Mouse (Mus musculus): Measurements from ENCODE around the gene Mtus2. TPM values are rescaled to one million over a fixed set of nuclear protein-coding genes. Genes with fewer than 3 reads are reported as not detected.

Mtus2 gene
- polyA plus RNA-seq, 1 experiment from 2014 or later, result 48.9 TPM

DNA sequence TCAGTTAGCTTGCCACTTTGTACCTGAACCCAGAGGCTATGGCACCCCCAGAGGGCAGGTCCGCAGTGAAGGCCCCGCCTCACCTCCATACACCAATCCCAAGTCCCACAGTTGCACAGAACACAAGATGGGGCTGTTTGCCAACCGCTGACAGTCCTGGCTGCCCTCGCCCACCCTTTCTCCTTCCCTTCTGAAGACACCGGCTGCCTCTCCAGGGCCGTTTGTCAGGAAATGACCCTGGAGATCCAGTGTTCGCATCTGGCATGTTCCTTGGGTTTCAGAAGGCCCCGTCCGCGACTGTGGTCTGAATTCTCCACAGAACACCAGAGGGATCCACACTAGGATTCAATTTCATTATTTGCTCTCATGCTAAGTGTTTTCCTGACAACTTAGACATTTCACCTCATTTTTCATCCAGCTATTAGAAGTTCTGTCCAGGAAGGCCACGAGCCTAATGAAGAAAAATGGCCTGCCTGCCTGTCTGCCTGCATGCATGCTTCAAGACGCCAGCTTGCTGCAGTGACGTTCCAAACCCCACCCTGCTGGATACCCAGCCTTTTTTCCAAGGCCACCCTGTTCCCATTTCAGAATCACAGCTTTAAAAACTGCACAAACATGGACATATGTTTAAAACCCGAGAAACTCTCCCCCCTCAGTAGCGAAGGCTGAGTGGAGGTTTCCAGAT lies 392.3 kb downstream of the Mtus2 start:
- Histone ChIP-seq H3K27ac (peak overlapping the region; percentile 60), H3K36me3 (no peaks in the 10 kb centered on the region), H3K27me3 (no peaks in the 10 kb centered on the region), H3K4me1 (peaks cover 17% of the 10 kb centered on the region; the same call in 1 of the 2 replicates), H3K4me2 (replicated peaks) (no peak overlapping the region), H3K9me3 (replicated peaks) (no peaks in the 10 kb centered on the region), H3K9ac (no peak overlapping the region), H3K4me3 (no peak overlapping the region)
- WGBS, result 60% methylated on average over 15 of the region's 15 CpGs
- ATAC-seq (ENCODE audit: low FRiP score), result peak; percentile 61; the same call in 1 of the 2 replicates

GRCm38 (mm10) chr5:148353429-148353828 lies 396.3 kb downstream of the Mtus2 start:
- ATAC-seq (ENCODE audit: low FRiP score), result no peak

DNA sequence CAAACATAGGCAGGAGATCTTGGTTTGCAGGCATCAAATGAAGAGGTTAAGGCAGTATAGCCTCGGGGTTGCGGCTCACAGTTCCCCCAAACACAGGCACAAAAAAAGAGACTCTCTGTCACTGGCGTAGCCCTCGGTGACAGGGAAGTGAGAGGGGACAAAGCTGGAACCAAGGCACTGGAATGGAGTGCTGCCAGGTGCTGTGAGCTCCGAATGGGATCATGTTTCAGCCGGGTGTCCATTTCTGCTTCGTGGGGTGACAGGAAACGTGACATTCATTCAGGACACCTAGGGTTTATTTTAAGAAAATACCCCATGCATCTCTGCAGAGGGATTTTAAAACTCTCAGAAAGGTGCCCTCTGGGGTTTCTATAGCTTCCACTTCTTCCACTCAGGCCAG lies 397.4 kb downstream of the Mtus2 start:
- 66% methylated on average over 8 of the region's 8 CpGs for WGBS
- Histone ChIP-seq H3K4me1 (0 out of 2 replicates have a peak, but pooled peaks cover 8% of the 10 kb centered on the region), H3K27ac (no peak overlapping the region), H3K9ac (no peak overlapping the region), H3K4me2 (replicated peaks) (no peak overlapping the region), H3K9me3 (replicated peaks) (no peaks in the 10 kb centered on the region), H3K36me3 (no peaks in the 10 kb centered on the region), H3K27me3 (no peaks in the 10 kb centered on the region), H3K4me3 (no peak overlapping the region)
- ATAC-seq (ENCODE audit: low FRiP score), result no peak

More at GRCm38 (mm10) chr5:148353429-148353828, 396.3 kb downstream of the Mtus2 start:
- Histone ChIP-seq H3K9me3 (replicated peaks) (no peaks in the 10 kb centered on the region), H3K27ac (no peak overlapping the region), H3K4me3 (no peak overlapping the region), H3K4me1 (peaks cover 12% of the 10 kb centered on the region; the same call in 1 of the 2 replicates), H3K27me3 (no peaks in the 10 kb centered on the region), H3K9ac (no peak overlapping the region), H3K36me3 (no peaks in the 10 kb centered on the region), H3K4me2 (replicated peaks) (no peak overlapping the region)
- 78% methylated on average over 16 of the region's 16 CpGs for WGBS

DNA sequence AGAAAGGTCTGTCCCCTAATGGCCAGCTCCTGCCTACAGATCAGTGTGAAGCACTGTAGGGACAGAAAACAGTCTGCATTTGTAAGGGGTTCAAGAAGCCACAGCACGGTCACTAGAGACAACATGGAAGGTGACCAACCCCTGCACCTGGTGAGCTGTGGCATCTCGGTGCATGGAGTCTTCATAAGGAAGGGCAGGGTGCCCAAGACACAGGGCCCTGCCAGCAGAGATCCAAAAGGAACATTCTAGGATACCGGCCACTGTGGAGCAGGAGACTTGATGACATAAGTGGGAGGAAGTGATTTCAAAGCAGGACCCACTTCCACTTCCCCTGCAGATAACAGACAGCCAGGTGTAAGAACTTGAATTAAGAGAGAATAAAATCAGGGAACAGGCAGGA lies 398.7 kb downstream of the Mtus2 start:
- no peaks in the 10 kb centered on the region for H3K36me3 ChIP-seq
- H3K9ac ChIP-seq, result no peak overlapping the region
- H3K27ac ChIP-seq, result no peak overlapping the region
- no peak overlapping the region for H3K4me2 ChIP-seq (replicated peaks)
- ATAC-seq (ENCODE audit: low FRiP score), result no peak
- WGBS, result 87% methylated on average over 3 of the region's 3 CpGs
- no peak overlapping the region for H3K4me3 ChIP-seq
- H3K27me3 ChIP-seq, result no peaks in the 10 kb centered on the region
- no peaks in the 10 kb centered on the region for H3K9me3 ChIP-seq (replicated peaks)
- 0 out of 2 replicates have a peak, but pooled peaks cover 3% of the 10 kb centered on the region for H3K4me1 ChIP-seq

DNA sequence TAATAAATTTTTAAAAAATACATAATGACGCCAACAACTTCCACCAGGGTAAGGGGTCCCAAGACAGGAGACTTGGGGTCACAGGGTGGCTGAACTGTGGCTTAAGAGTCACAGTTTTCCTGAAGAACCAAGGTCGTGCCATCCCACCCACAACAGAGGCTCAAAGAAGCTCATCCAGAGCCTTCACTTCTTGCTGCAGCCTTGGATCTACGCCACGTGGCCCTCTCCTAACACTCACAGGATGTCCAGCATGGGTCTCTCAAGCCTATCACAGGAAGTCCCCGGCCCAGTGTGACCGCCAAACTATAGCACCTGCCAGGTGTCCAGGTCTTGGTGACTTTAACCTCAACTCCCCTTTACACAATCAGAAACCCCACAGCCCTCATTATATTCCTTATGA lies 400.0 kb downstream of the Mtus2 start:
- H3K4me2 ChIP-seq (replicated peaks), result no peak overlapping the region
- no peaks in the 10 kb centered on the region for H3K9me3 ChIP-seq (replicated peaks)
- no peak overlapping the region for H3K27ac ChIP-seq
- no peak for ATAC-seq (ENCODE audit: low FRiP score)
- no peak overlapping the region for H3K4me3 ChIP-seq
- WGBS, result 96% methylated on average over 6 of the region's 6 CpGs
- no peaks in the 10 kb centered on the region for H3K36me3 ChIP-seq
- H3K27me3 ChIP-seq, result no peaks in the 10 kb centered on the region
- H3K4me1 ChIP-seq, result 0 out of 2 replicates have a peak, but pooled peaks cover 3% of the 10 kb centered on the region
- H3K9ac ChIP-seq, result no peak overlapping the region

DNA sequence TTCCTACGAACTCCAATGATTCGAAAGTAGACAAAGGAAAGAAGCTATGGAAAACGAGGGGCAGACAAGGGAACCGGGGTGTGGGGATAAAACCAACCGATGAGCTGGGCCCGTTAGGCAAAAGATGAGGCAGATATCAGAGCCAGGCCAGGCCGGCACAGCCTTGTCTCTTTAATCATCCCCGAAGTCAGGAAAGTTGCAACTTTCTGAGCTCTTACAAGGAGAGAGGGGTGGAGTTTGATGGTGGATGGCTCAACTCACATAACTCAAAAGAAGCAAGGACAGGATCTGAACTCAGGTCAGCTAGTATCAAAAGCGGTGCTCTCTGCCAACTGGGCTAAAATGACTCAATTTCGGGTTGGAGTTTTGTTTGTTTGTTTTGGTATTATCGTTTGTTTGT lies 402.0 kb downstream of the Mtus2 start:
- Histone ChIP-seq H3K36me3 (no peaks in the 10 kb centered on the region), H3K27ac (no peak overlapping the region), H3K4me2 (replicated peaks) (no peak overlapping the region), H3K4me1 (0 out of 2 replicates have a peak, but pooled peaks cover 4% of the 10 kb centered on the region), H3K9me3 (replicated peaks) (no peaks in the 10 kb centered on the region), H3K9ac (no peak overlapping the region), H3K27me3 (no peaks in the 10 kb centered on the region), H3K4me3 (no peak overlapping the region)
- WGBS, result 92% methylated on average over 11 of the region's 11 CpGs
- ATAC-seq (ENCODE audit: low FRiP score), result no peak

DNA sequence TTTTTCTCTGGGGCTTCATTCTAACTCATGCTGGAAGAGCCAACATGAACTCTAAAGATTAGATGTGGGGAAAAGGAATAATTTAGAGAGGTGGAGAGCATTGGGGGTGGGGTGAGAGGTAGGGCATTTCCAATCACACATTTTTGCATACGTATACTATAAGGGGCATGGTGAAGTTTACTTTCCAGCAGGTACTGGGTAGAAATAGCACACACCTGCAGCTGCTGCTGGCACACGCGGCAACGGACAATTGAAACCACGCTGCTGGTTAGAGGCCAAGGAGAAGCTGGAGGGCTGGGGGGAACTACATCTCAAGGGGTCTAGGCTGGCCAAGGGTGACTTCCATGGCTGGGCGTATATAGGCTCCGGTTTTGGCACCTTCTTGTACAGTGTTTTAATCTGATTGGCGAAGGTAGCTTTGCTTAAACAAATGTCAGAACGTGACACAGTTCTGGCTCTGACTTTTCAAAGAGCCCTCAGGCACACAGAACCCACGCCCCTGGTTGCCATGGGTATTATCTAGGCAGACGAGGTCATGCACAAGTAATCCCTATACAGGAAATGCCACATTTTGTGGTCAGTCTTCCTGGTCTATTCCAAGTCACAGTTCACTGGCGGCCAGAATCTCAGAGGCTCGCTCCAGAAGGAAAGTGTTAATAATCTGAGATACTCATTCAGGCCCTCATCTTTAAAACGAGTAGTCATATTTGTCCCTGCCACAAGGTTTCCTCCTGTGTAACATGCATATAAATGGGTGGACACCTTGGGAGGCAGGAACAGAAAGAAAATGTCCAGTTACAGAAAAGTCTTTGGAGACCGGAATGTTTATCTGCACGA lies 404.0 kb downstream of the Mtus2 start:
- H3K4me2 ChIP-seq (replicated peaks), result no peak overlapping the region
- WGBS, result 75% methylated on average over 16 of the region's 16 CpGs
- no peak overlapping the region for H3K9ac ChIP-seq
- ATAC-seq (ENCODE audit: low FRiP score), result no peak
- H3K27ac ChIP-seq, result no peak overlapping the region
- H3K4me1 ChIP-seq, result 0 out of 2 replicates have a peak, but pooled peaks cover 4% of the 10 kb centered on the region
- no peaks in the 10 kb centered on the region for H3K9me3 ChIP-seq (replicated peaks)
- no peaks in the 10 kb centered on the region for H3K27me3 ChIP-seq
- no peaks in the 10 kb centered on the region for H3K36me3 ChIP-seq
- no peak overlapping the region for H3K4me3 ChIP-seq

DNA sequence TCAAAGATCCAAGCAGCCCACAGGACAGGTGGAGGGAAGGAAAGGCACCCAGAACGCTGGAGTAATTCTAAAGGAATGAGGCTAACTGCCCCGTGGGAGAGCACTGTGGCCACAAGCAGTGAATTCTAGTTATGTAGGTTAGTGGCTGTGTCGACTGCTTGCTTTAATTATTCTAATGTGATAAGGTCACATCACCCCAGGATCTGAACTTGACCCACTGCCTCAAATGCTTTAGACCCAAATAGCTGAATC lies 404.6 kb downstream of the Mtus2 start:
- H3K27me3 ChIP-seq, result no peaks in the 10 kb centered on the region
- 59% methylated on average over 3 of the region's 3 CpGs for WGBS
- H3K4me2 ChIP-seq (replicated peaks), result no peak overlapping the region

GRCm38 (mm10) chr5:148362296-148362695 lies 405.2 kb downstream of the Mtus2 start:
- Histone ChIP-seq H3K4me1 (0 out of 2 replicates have a peak, but pooled peaks cover 4% of the 10 kb centered on the region), H3K4me2 (replicated peaks) (no peak overlapping the region), H3K36me3 (no peaks in the 10 kb centered on the region), H3K27ac (no peak overlapping the region), H3K9me3 (replicated peaks) (no peaks in the 10 kb centered on the region), H3K27me3 (no peaks in the 10 kb centered on the region), H3K4me3 (no peak overlapping the region), H3K9ac (no peak overlapping the region)
- 95% methylated on average over 7 of the region's 7 CpGs for WGBS
- ATAC-seq (ENCODE audit: low FRiP score), result no peak

More for the DNA sequence above, 404.6 kb downstream of the Mtus2 start:
- H3K36me3 ChIP-seq, result no peaks in the 10 kb centered on the region
- no peak overlapping the region for H3K27ac ChIP-seq
- H3K9ac ChIP-seq, result no peak overlapping the region
- H3K9me3 ChIP-seq (replicated peaks), result no peaks in the 10 kb centered on the region
- no peak for ATAC-seq (ENCODE audit: low FRiP score)
- H3K4me1 ChIP-seq, result 0 out of 2 replicates have a peak, but pooled peaks cover 4% of the 10 kb centered on the region
- no peak overlapping the region for H3K4me3 ChIP-seq

- no peak overlapping the region for H3K4me3 ChIP-seq
- no peak overlapping the region for H3K9ac ChIP-seq
- 0 out of 2 replicates have a peak, but pooled peaks cover 4% of the 10 kb centered on the region for H3K4me1 ChIP-seq
- 89% methylated on average over 22 of the region's 22 CpGs for WGBS
- H3K36me3 ChIP-seq, result no peaks in the 10 kb centered on the region
- H3K27ac ChIP-seq, result no peak overlapping the region
- no peak overlapping the region for H3K4me2 ChIP-seq (replicated peaks)
- no peaks in the 10 kb centered on the region for H3K27me3 ChIP-seq
- ATAC-seq (ENCODE audit: low FRiP score), result no peak
- H3K9me3 ChIP-seq (replicated peaks), result no peaks in the 10 kb centered on the region
Measured at GRCm38 (mm10) chr5:148363441-148364113, 406.5 kb downstream of the Mtus2 start.

All from hindbrain, embryonic 12.5 days (tissue).